In the genomic region with DNA sequence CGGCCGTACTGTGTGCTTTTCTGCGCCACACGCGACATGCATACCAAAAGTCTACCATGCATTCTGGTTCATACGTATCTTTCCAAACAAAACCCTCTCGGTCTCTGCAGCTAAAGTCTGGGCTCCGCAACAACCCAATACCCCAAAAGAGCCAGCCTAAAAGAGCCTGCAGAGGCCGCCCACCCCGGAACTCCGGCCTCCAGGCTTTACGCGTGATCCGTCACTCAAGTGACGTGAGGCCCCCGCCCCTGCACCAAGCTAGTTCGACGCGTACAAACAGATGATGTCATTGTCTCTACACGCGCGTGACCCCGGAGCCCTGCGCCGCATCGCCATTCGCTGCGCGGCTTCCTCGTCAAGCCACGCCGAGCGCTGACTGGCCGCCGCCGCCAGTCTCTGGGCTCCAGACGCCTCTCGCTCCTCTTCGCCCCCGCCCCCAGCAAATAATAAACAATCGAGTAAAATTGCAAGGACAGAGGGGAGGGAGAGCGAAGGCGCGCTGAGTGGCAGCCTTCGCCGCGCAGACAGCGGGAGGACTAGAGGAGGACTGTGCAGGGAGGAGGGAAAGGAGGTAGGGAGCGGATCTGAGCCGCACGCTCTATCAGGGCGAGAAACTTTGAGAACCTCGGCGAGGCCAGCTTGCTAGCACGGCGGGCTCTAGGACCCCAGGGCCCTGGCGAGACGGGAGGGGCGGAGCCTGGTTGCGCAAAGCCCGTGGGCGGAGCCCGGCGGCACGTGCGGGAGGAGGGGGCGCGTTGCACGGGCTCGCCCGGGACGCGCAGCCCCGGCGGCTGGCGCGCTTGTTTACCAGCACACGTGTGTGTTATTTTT, we compare ENCODE assay signal across 8 mouse cellular contexts. TPM values are rescaled to one million over a fixed set of nuclear protein-coding genes. Genes with fewer than 3 reads are reported as not detected.
DNase-seq lines count a peak whose midpoint lies in the region; ATAC-seq and TF ChIP-seq lines count a peak whose summit lies in the region.

No protein-coding gene starts in this region.

- H3K27ac ChIP-seq in bone marrow macrophage, adult 2 months (ENCODE audit: insufficient read depth, low read depth, low read length): peak overlapping the region; percentile 96
- peak overlapping the region; percentile 90 for H3K27ac ChIP-seq in embryonic fibroblast, embryonic 13.5 days (ENCODE audit: insufficient read depth, low read length)
- peak overlapping the region; percentile 98 for H3K27ac ChIP-seq in kidney, embryonic 14.5 days (ENCODE audit: low read depth, low read length)
- peak overlapping the region; percentile 100 for H3K27ac ChIP-seq in limb, embryonic 15.5 days

- no peak for TF ChIP-seq CTCF in bone marrow macrophage, adult 2 months (IDR thresholded peaks at IDR 0.05; ENCODE audit: low read depth, low read length)
- no peak for TF ChIP-seq CTCF in embryonic fibroblast, embryonic 13.5 days (IDR thresholded peaks at IDR 0.05; ENCODE audit: borderline replicate concordance, insufficient read depth, low read length)

- H3K27me3 ChIP-seq in kidney, embryonic 14.5 days (ENCODE audit: control insufficient read depth, insufficient read depth, low read length): no peaks in the 10 kb centered on the region
- H3K27me3 ChIP-seq in limb, embryonic 15.5 days: no peaks in the 10 kb centered on the region

- H3K9me3 ChIP-seq in kidney, embryonic 14.5 days (ENCODE audit: control insufficient read depth, low read length): no peaks in the 10 kb centered on the region
- H3K9me3 ChIP-seq in limb, embryonic 15.5 days: no peaks in the 10 kb centered on the region

- TF ChIP-seq POLR2A in bone marrow macrophage, adult 2 months (IDR thresholded peaks at IDR 0.05; ENCODE audit: borderline replicate concordance, low read depth, low read length): no peak
- TF ChIP-seq POLR2A in embryonic fibroblast, embryonic 13.5 days (IDR thresholded peaks at IDR 0.05; ENCODE audit: low read depth, low read length): peak; percentile 76

- H3K4me2 ChIP-seq in kidney, embryonic 14.5 days (replicated peaks; ENCODE audit: low read depth, low read length): peak overlapping the region; percentile 90
- peak overlapping the region; percentile 97 for H3K4me2 ChIP-seq in limb, embryonic 15.5 days

- H3K4me3 ChIP-seq in bone marrow macrophage, adult 2 months (ENCODE audit: insufficient read depth, low read length): peak overlapping the region; percentile 86
- H3K4me3 ChIP-seq in embryonic fibroblast, embryonic 13.5 days (ENCODE audit: insufficient read depth, low read length): peak overlapping the region; percentile 82
- H3K4me3 ChIP-seq in kidney, embryonic 14.5 days (ENCODE audit: low read length): peak overlapping the region; percentile 74
- peak overlapping the region; percentile 75 for H3K4me3 ChIP-seq in limb, embryonic 15.5 days

- peaks cover 8% of the 10 kb centered on the region for H3K4me1 ChIP-seq in bone marrow macrophage, adult 2 months (ENCODE audit: control insufficient read depth, insufficient read depth, low read length)
- H3K4me1 ChIP-seq in embryonic fibroblast, embryonic 13.5 days (ENCODE audit: control insufficient read depth, insufficient read depth, low read length): no peaks in the 10 kb centered on the region
- peaks cover 15% of the 10 kb centered on the region for H3K4me1 ChIP-seq in kidney, embryonic 14.5 days (ENCODE audit: control insufficient read depth, insufficient read depth, low read length)
- H3K4me1 ChIP-seq in limb, embryonic 15.5 days: peaks cover 28% of the 10 kb centered on the region

- WGBS in kidney, embryonic 14.5 days: under 1% methylated on average over 75 of the region's 78 CpGs
- under 1% methylated on average over 75 of the region's 78 CpGs for WGBS in limb, embryonic 15.5 days

- peak; percentile 91 for ATAC-seq in kidney, embryonic 14.5 days (ENCODE audit: low FRiP score, low TSS enrichment)
- ATAC-seq in limb, embryonic 15.5 days (ENCODE audit: insufficient number of reproducible peaks, low FRiP score, low TSS enrichment, low read depth): peak; percentile 93

- H3K9ac ChIP-seq in kidney, embryonic 14.5 days (ENCODE audit: low read depth, low read length): peak overlapping the region; percentile 85
- peak overlapping the region; percentile 78 for H3K9ac ChIP-seq in limb, embryonic 15.5 days

- no peaks in the 10 kb centered on the region; the same call in 1 of the 2 replicates for H3K36me3 ChIP-seq in kidney, embryonic 14.5 days (ENCODE audit: control insufficient read depth, insufficient read depth, low read length)
- no peaks in the 10 kb centered on the region for H3K36me3 ChIP-seq in limb, embryonic 15.5 days

- peak; percentile 99 for DNase-seq in A20 (ENCODE audit: low read depth, low spot score)
- DNase-seq in heart, adult 9 months (ENCODE audit: low spot score in 2 of 2): peak; percentile 99
- DNase-seq in monocyte, adult 2 months (ENCODE audit: low read depth in 1 of 2, low spot score in 2 of 2): peak; percentile 93 to 94
- DNase-seq in spleen, postnatal 36 days (ENCODE audit: low spot score in 2 of 2): peak; percentile 99

RNA-seq across cellular contexts. Expression of a gene that starts 1.1 kb away (rescaled TPM):
- polyA plus RNA-seq in bone marrow macrophage, adult 2 months (2012; ENCODE audit: insufficient read depth, insufficient read length, missing spikeins): 34.6 and 39.7 TPM in 2 replicates
- polyA plus RNA-seq in embryonic fibroblast, embryonic 13.5 days (2011; ENCODE audit: insufficient read length, low read depth, missing spikeins): 29.3 and 30.2 TPM in 2 replicates
- polyA plus RNA-seq in kidney, embryonic 14.5 days (2014; fragmentation: Nextera tagmentation; extraction: Ambion mirVana): 8.2 and 10.2 TPM in 2 replicates
- polyA plus RNA-seq in limb, embryonic 15.5 days (2015; fragmentation: Nextera tagmentation; extraction: Ambion mirVana): 9.0 and 10.2 TPM in 2 replicates

Comparison
In these comparisons a context has a peak if more than half of its experiments do, and no peak if none do; other contexts are left out.
1. Peak in every context shown above with its lines: DNase-seq, ATAC-seq, H3K4me3 ChIP-seq and H3K27ac ChIP-seq.